ENCODE assay signal across 12 mouse cellular contexts in genomic region chr5:22171336-22171735, GRCm38 (mm10).
DNase-seq lines count a peak whose midpoint lies in the region.
"Had no signal": no experiment of that assay in that cellular context is flagged by ENCODE, and none has a peak within 500 bp of the region (broad histone marks: within the 10 kb centered on the region; RNA-seq: fewer than 3 reads in every experiment).

No protein-coding gene starts in this region.

- peak; percentile 34 for DNase-seq in cerebellum, adult 9-11 months
- DNase-seq in cerebellum, adult 11 months: no peak
- peak; percentile 54 to 58 for DNase-seq in cerebellum, postnatal 14 days
- no peak for DNase-seq in cerebellum, adult 8-10 months
- peak; percentile 58 for DNase-seq in brain, adult 2 months (ENCODE audit: low read depth, low spot score)
- DNase-seq: adrenal gland, adult 8-10 months; adrenal gland, postnatal 14 days; adrenal gland, postnatal 36 days; B cell, adult 2 months; cerebellum, adult 18-20 months; cerebellum, adult 9-10 months; embryo, embryonic 11 days had no signal

Comparison
In these comparisons a context has a peak if more than half of its experiments do, and no peak if none do; other contexts are left out.
1. DNase-seq: peak in cerebellum, adult 9-11 months (single experiment), cerebellum, postnatal 14 days (2 of 2) and brain, adult 2 months (single experiment); none in cerebellum, adult 11 months (single experiment) and cerebellum, adult 8-10 months (single experiment).